Mouse (Mus musculus): Measurements from ENCODE around the gene Proca1. TPM values are rescaled to one million over a fixed set of nuclear protein-coding genes. Genes with fewer than 3 reads are reported as not detected.

Gene Proca1
- polyA plus RNA-seq, 1 experiment, result 4.6 TPM

- DNase-seq (ENCODE audit: low read depth), result no peak
Measured at GRCm38 (mm10) chr11:78223586-78223985, 30.4 kb downstream of the Proca1 start.

GRCm38 (mm10) chr11:78231518-78231917 is 38.3 kb downstream of the Proca1 start:
- DNase-seq (ENCODE audit: low read depth), result no peak

- DNase-seq (ENCODE audit: low read depth), result no peak
Measured at GRCm38 (mm10) chr11:78240193-78240857, 47.1 kb downstream of the Proca1 start.

- no peak for DNase-seq (ENCODE audit: low read depth)
Measured at GRCm38 (mm10) chr11:78245261-78245626, 52.1 kb downstream of the Proca1 start.

GRCm38 (mm10) chr11:78245627-78246317 is 52.6 kb downstream of the Proca1 start, which contains the start of the genes Sdf2 and Supt6:
Gene Sdf2 (plus strand): TSS chr11:78245746.
Gene Supt6 (minus strand): TSS chr11:78245987.
- DNase-seq (ENCODE audit: low read depth), result peak; percentile 86

GRCm38 (mm10) chr11:78246318-78247011 is 53.3 kb downstream of the Proca1 start:
- DNase-seq (ENCODE audit: low read depth), result no peak

GRCm38 (mm10) chr11:78247012-78247348 is 53.8 kb downstream of the Proca1 start:
- no peak for DNase-seq (ENCODE audit: low read depth)

- DNase-seq (ENCODE audit: low read depth), result no peak
Measured at GRCm38 (mm10) chr11:78247727-78248140, 54.5 kb downstream of the Proca1 start.

Other genes starting within 250 kb of the Proca1 start
- gene Phf12, start 210.6 kb upstream of the Proca1 start, polyA plus RNA-seq (2012; rRNA removed), result 33.5 and 45.5 TPM in 2 replicates
- 3.3 TPM in 2 replicates for gene Dhrs13, start 161.1 kb upstream of the Proca1 start, polyA plus RNA-seq (2012; rRNA removed)
- gene Flot2, start 155.5 kb upstream of the Proca1 start, polyA plus RNA-seq (2012; rRNA removed), result 97.0 and 123 TPM in 2 replicates
- gene Eral1, start 113.0 kb upstream of the Proca1 start, polyA plus RNA-seq (2012; rRNA removed), result 26.2 and 33.1 TPM in 2 replicates
- gene Fam222b, start 98.7 kb upstream of the Proca1 start, polyA plus RNA-seq (2012; rRNA removed), result 15.7 and 20.7 TPM in 2 replicates
- 34.7 and 38.2 TPM in 2 replicates for gene Traf4, start 27.8 kb upstream of the Proca1 start, polyA plus RNA-seq (2012; rRNA removed)
- gene Nek8, start 16.7 kb upstream of the Proca1 start, polyA plus RNA-seq (2012; rRNA removed), result 17.3 and 19.3 TPM in 2 replicates
- 128 and 143 TPM in 2 replicates for gene Tlcd1, start 16.7 kb upstream of the Proca1 start, polyA plus RNA-seq (2012; rRNA removed)
- gene Rpl23a, start 9.8 kb upstream of the Proca1 start, polyA plus RNA-seq (2012; rRNA removed), result 284 and 314 TPM in 2 replicates
- 78.6 and 114 TPM in 2 replicates for gene Rab34, start 5.0 kb upstream of the Proca1 start, polyA plus RNA-seq (2012; rRNA removed)
- gene Sdf2, start 52.4 kb downstream of the Proca1 start, polyA plus RNA-seq (2012; rRNA removed), result 161 and 190 TPM in 2 replicates
- gene Supt6, start 52.6 kb downstream of the Proca1 start, polyA plus RNA-seq (2012; rRNA removed), result 14.8 and 25.0 TPM in 2 replicates
- 99.8 and 106 TPM in 2 replicates for gene 2610507B11Rik, start 68.4 kb downstream of the Proca1 start, polyA plus RNA-seq (2012; rRNA removed)
- gene BC030499, start 97.4 kb downstream of the Proca1 start, polyA plus RNA-seq (2012; rRNA removed), result 0.13 and 0.20 TPM in 2 replicates
- 1.2 and 1.4 TPM in 2 replicates for gene Spag5, start 108.1 kb downstream of the Proca1 start, polyA plus RNA-seq (2012; rRNA removed)
- 34.4 and 59.8 TPM in 2 replicates for gene Aldoc, start 129.6 kb downstream of the Proca1 start, polyA plus RNA-seq (2012; rRNA removed)
- gene Pigs, start 135.0 kb downstream of the Proca1 start, polyA plus RNA-seq (2012; rRNA removed), result 69.5 and 94.1 TPM in 2 replicates
- 84.3 and 193 TPM in 2 replicates for gene Unc119, start 150.1 kb downstream of the Proca1 start, polyA plus RNA-seq (2012; rRNA removed)
- gene Foxn1, start 193.2 kb downstream of the Proca1 start, polyA plus RNA-seq (2012; rRNA removed), result not detected in 2 replicates
- gene Slc13a2, start 228.8 kb downstream of the Proca1 start, polyA plus RNA-seq (2012; rRNA removed), result 8.7 and 12.2 TPM in 2 replicates